Mouse (Mus musculus): Measurements from ENCODE around the gene Fryl. TPM values are rescaled to one million over a fixed set of nuclear protein-coding genes. Genes with fewer than 3 reads are reported as not detected.

Gene Fryl
- polyA plus RNA-seq, 1 experiment from 2014 or later = 48.3 TPM

DNA sequence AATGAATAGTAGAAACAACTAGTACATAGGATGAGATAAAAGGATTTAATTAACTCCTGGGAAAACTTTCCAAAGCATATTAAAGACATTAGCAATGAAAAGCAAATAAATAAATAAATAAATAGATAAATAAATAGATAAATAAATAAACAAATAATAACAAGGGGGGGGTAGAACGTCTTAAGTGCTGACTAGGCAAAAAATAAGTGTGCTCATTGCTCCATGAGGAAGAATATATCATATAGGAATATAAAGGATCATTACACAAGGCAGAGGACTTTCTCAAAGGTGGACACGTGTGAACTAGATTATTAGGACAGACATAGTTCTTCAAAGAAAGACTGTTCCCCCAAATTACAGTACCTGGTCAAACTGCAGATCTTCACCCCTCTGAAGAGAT, 120.5 kb downstream of the Fryl start:
- H3K27ac ChIP-seq (replicated peaks) = no peak overlapping the region
- H3K36me3 ChIP-seq = 0 out of 2 replicates have a peak, but pooled peaks cover 2% of the 10 kb centered on the region
- 86% methylated on average over 2 of the region's 2 CpGs for WGBS
- H3K9me3 ChIP-seq = no peaks in the 10 kb centered on the region
- no peaks in the 10 kb centered on the region for H3K27me3 ChIP-seq
- no peak overlapping the region for H3K4me3 ChIP-seq
- H3K4me1 ChIP-seq = 0 out of 2 replicates have a peak, but pooled peaks cover 1% of the 10 kb centered on the region
- ATAC-seq (replicated peaks) = no peak
- no peak overlapping the region for H3K9ac ChIP-seq (replicated peaks)
- no peak overlapping the region for H3K4me2 ChIP-seq (replicated peaks)

DNA sequence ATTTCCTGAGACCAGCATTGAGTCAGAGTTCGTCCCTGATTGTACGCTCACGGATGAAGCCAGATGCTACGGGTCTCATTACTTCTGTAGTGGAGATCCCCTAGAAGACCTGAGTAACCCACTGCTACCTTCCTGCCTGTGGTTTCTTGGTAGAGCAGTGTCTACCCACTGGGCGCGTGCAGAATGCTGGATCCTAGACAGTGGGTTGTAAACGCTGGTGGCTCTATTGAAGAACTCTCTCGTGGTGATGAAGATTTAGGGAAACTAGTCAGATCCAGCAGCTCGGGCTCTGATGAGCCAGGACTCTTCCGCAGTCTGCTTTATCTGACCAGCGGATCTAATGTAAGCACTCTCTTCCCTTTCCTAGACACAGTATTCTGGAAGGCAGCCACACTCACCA, 121.3 kb downstream of the Fryl start:
- H3K9me3 ChIP-seq = no peaks in the 10 kb centered on the region
- H3K4me1 ChIP-seq = peaks cover 4% of the 10 kb centered on the region
- no peak for ATAC-seq (replicated peaks)
- H3K27me3 ChIP-seq = no peaks in the 10 kb centered on the region
- H3K27ac ChIP-seq (replicated peaks) = no peak overlapping the region
- H3K9ac ChIP-seq (replicated peaks) = no peak overlapping the region
- no peak overlapping the region for H3K4me3 ChIP-seq
- 0 out of 2 replicates have a peak, but pooled peaks cover 2% of the 10 kb centered on the region for H3K36me3 ChIP-seq
- 93% methylated on average over 11 of the region's 11 CpGs for WGBS
- no peak overlapping the region for H3K4me2 ChIP-seq (replicated peaks)

DNA sequence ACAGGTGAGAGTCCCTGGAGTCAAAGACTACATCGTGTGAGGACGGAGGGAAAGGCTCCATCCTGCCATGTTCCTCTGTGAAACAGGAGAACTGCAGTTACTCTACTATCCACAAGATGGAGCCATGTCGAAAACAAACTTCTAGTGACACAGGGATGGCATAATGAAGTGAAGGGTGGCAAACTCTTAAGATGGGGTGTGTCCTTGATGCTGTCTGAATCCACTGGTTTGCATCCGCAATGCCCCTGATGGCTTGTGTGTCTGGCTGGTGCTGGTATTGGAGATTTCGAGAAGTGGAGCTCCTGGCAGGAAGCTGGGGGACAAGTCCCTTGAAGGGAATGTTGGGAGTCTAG, 122.6 kb downstream of the Fryl start:
- Histone ChIP-seq H3K9me3 (no peaks in the 10 kb centered on the region), H3K4me3 (no peak overlapping the region), H3K27ac (replicated peaks) (no peak overlapping the region), H3K27me3 (no peaks in the 10 kb centered on the region), H3K9ac (replicated peaks) (no peak overlapping the region), H3K4me2 (replicated peaks) (no peak overlapping the region), H3K4me1 (peaks cover 10% of the 10 kb centered on the region), H3K36me3 (0 out of 2 replicates have a peak, but pooled peaks cover 2% of the 10 kb centered on the region)
- peak; percentile 55 for ATAC-seq (replicated peaks)
- 49% methylated on average over 5 of the region's 5 CpGs for WGBS

DNA sequence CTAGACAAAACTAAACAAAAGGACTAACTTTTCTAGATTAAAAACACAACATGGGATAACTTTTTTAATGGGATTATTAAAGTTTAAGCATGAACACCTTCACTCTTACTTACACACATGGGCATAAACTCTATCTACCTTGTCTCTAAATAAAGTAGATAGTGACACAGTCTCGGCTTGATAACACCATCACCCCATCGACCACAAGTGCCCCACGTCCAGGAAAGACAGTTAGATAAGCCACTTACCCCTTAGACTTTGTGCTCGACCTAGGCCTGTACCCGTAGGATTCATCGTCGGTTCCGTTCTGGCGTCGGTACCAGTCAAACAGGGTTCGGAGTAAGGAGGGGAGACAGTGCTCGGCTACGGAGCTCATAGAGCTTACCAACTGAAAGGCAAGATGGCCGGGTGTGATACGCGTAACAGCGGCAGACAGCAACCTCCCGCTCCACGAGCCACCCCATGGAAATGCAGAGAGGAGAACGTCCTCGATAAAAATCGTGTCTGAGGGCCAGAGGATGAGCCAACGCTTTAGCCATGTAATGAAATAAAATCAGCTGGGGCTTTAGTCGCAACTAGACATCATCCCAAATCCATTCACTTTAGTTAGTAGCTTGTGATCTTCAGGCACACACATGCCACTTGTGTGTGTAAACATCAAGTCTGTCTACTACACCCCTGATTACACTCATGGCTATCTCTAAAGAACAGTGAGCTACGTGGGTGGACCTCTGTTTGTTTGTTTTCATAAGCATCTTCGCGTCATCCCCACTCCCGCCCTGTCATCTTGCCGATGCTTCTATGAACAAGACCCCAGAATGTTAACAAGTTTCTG, 123.2 kb downstream of the Fryl start:
- no peaks in the 10 kb centered on the region for H3K9me3 ChIP-seq
- H3K4me2 ChIP-seq (replicated peaks) = no peak overlapping the region
- peak; percentile 7; the same call in 1 of the 2 replicates for ATAC-seq (replicated peaks)
- H3K4me3 ChIP-seq = no peak overlapping the region
- H3K4me1 ChIP-seq = peaks cover 10% of the 10 kb centered on the region
- no peaks in the 10 kb centered on the region for H3K27me3 ChIP-seq
- WGBS = 92% methylated on average over 29 of the region's 29 CpGs
- no peak overlapping the region for H3K27ac ChIP-seq (replicated peaks)
- 0 out of 2 replicates have a peak, but pooled peaks cover 2% of the 10 kb centered on the region for H3K36me3 ChIP-seq
- no peak overlapping the region for H3K9ac ChIP-seq (replicated peaks)

DNA sequence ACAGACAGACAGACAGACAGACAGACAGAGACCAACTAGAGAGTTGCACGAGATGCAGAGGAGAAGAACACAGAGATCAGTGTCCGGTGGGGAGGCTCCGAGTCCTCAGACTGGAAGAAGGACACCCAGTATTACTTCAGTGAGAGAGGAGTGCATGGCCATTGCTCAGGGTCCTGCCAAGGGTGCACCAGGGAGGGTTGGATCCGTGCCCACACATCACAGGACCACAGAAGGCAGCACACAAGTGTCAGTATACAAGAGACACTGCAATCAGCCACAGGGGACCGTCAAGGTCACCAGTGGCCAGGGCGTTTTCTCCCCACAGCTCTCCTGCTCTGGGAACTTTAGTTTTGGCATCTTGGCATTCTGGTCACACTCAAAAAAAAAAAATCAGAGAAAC, 125.4 kb downstream of the Fryl start:
- Histone ChIP-seq H3K9me3 (no peaks in the 10 kb centered on the region), H3K4me3 (no peak overlapping the region), H3K4me1 (peaks cover 10% of the 10 kb centered on the region), H3K27ac (replicated peaks) (no peak overlapping the region), H3K27me3 (no peaks in the 10 kb centered on the region), H3K9ac (replicated peaks) (no peak overlapping the region), H3K4me2 (replicated peaks) (no peak overlapping the region), H3K36me3 (peaks cover 2% of the 10 kb centered on the region; the same call in 1 of the 2 replicates)
- ATAC-seq (replicated peaks) = no peak
- WGBS = 83% methylated on average over 6 of the region's 6 CpGs

DNA sequence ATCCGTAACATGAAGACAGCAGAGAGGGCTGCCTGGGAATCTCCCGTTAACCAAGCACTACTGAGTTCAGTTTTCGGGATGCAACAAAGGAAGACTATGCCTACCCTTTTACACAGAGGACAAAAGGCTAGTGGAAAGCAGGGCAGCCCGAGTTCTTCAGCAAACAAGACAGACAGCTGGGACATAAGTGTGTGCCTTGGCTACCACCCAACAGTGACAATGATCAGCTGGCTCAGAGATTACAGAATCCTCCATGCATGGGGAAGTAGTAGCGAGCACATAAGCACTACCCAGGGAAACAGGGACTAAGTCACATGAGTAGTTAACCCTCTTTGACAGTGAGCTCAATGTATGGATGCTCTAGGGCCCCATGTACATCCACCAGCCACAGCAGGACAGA, 126.5 kb downstream of the Fryl start:
- H3K27me3 ChIP-seq = no peaks in the 10 kb centered on the region
- WGBS = 12% methylated on average over 5 of the region's 5 CpGs
- no peaks in the 10 kb centered on the region for H3K9me3 ChIP-seq
- H3K36me3 ChIP-seq = peaks cover 5% of the 10 kb centered on the region; the same call in 1 of the 2 replicates
- H3K9ac ChIP-seq (replicated peaks) = no peak overlapping the region
- H3K4me3 ChIP-seq = no peak overlapping the region
- H3K4me2 ChIP-seq (replicated peaks) = no peak overlapping the region
- peaks cover 10% of the 10 kb centered on the region for H3K4me1 ChIP-seq
- peak overlapping the region; percentile 61 for H3K27ac ChIP-seq (replicated peaks)
- ATAC-seq (replicated peaks) = peak; percentile 74

DNA sequence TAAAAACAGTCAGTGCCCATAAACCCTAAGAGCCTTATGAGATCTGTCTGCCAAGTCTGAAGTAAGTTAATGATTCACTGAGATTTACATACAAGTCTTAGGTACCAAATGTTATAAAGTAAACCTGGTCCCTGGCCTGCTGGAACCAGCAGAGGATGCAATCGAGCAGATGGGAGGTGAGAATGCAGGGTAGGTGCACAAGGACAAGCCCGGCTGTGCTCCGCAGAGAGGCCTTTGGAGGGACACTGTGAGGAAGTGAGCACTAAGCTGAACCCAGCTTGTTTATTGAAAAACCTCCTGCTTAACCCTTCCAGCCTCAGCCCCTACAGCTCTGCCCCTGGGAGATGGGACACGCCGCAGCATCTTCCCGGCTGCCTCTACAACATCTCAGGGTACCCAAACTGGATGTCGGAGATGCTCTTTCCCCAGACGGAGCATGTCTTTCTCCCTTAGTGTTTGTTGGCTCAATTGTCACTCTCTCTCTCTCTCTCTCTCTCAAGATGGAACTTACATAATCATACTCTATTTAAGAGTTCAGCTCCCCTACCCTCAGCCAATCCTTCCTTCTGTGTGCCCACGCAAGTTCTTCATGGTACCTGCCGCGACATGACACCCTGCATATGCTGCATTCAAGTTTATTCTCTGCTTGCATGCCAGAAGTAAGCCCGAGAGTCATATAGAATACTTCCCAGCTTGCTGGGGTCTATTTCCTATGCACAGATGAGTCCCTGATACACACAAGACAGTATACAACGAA, 136.3 kb downstream of the Fryl start:
- WGBS = 91% methylated on average over 13 of the region's 13 CpGs
- Histone ChIP-seq H3K9ac (replicated peaks) (no peak overlapping the region), H3K4me2 (replicated peaks) (no peak overlapping the region), H3K9me3 (no peaks in the 10 kb centered on the region), H3K36me3 (peaks cover 22% of the 10 kb centered on the region; the same call in 1 of the 2 replicates), H3K4me3 (no peak overlapping the region), H3K27ac (replicated peaks) (no peak overlapping the region), H3K27me3 (no peaks in the 10 kb centered on the region), H3K4me1 (no peaks in the 10 kb centered on the region)
- ATAC-seq (replicated peaks) = no peak

DNA sequence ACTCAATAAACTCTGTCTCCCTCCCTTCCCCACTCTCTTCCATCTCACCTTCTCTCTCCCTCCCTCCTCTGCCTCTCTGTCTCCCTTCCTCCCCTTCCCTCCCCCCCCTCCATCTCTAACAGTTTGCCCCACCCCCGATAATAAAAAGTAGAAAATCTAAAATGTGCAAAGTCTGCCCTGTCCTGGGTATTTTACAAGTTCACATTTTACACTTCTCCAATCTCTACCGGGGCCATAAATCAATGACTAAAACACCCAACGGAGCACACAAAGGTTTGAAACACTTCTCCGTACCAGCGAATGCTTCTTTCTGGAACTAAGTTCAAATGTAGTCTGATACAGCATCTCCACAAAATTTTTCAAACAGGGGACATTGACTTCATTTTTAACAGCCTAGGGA, 136.9 kb downstream of the Fryl start:
- H3K9ac ChIP-seq (replicated peaks) = no peak overlapping the region
- no peak overlapping the region for H3K4me3 ChIP-seq
- ATAC-seq (replicated peaks) = no peak

DNA sequence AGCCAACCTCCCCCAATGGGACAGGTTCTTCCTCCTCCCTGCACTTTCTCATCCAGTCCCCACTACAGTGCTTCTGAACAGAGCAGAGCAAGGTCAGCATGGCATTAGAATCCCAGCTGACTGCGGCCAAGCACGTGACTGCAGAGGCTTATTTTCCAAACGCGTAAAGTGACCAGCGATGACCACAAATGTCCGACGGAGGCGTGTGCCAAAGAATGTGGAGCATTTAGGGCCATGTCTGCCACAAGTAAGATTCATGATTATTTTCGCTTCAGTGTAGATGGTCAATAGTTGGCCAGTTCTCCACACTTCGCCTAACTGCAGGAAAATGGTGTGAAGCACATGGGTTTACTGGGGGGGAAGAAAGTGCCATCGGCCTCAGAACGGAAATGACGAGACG, 137.6 kb downstream of the Fryl start:
- no peaks in the 10 kb centered on the region for H3K9me3 ChIP-seq
- WGBS = 92% methylated on average over 14 of the region's 14 CpGs
- H3K4me3 ChIP-seq = no peak overlapping the region
- H3K27me3 ChIP-seq = no peaks in the 10 kb centered on the region
- H3K4me2 ChIP-seq (replicated peaks) = no peak overlapping the region
- no peak overlapping the region for H3K27ac ChIP-seq (replicated peaks)
- peaks cover 21% of the 10 kb centered on the region; the same call in 1 of the 2 replicates for H3K36me3 ChIP-seq
- no peak overlapping the region for H3K9ac ChIP-seq (replicated peaks)
- no peaks in the 10 kb centered on the region for H3K4me1 ChIP-seq
- no peak for ATAC-seq (replicated peaks)

More for the DNA sequence above, 136.9 kb downstream of the Fryl start:
- no peaks in the 10 kb centered on the region for H3K27me3 ChIP-seq
- no peak overlapping the region for H3K4me2 ChIP-seq (replicated peaks)
- peaks cover 21% of the 10 kb centered on the region; the same call in 1 of the 2 replicates for H3K36me3 ChIP-seq
- no peak overlapping the region for H3K27ac ChIP-seq (replicated peaks)
- WGBS = 95% methylated on average over 5 of the region's 5 CpGs
- no peaks in the 10 kb centered on the region for H3K4me1 ChIP-seq
- H3K9me3 ChIP-seq = no peaks in the 10 kb centered on the region

DNA sequence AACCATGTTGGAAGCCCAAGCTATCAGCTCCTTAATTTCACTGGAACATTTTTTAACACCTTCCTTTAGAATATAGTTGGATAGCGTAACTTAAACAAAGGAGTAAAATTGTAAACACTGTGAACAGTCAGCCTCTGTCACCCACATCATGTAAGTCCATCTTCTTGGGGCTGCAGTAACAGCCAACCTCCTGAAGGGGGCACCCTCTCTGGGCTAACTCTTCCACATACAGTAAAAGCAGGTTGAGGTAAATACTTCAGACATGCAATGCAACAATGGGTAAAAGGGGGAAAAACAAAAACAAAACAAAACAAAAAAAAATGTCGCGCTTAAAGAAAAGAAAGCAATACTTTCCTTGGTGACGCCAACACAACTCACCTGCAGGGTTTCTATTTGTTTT, 141.5 kb downstream of the Fryl start:
- H3K27ac ChIP-seq (replicated peaks) = no peak overlapping the region
- H3K36me3 ChIP-seq = peaks cover 19% of the 10 kb centered on the region
- no peak for ATAC-seq (replicated peaks)
- no peak overlapping the region for H3K4me3 ChIP-seq
- no peak overlapping the region for H3K4me2 ChIP-seq (replicated peaks)
- no peak overlapping the region for H3K9ac ChIP-seq (replicated peaks)
- H3K27me3 ChIP-seq = no peaks in the 10 kb centered on the region
- H3K4me1 ChIP-seq = no peaks in the 10 kb centered on the region
- H3K9me3 ChIP-seq = no peaks in the 10 kb centered on the region
- WGBS = 94% methylated on average over 4 of the region's 4 CpGs

DNA sequence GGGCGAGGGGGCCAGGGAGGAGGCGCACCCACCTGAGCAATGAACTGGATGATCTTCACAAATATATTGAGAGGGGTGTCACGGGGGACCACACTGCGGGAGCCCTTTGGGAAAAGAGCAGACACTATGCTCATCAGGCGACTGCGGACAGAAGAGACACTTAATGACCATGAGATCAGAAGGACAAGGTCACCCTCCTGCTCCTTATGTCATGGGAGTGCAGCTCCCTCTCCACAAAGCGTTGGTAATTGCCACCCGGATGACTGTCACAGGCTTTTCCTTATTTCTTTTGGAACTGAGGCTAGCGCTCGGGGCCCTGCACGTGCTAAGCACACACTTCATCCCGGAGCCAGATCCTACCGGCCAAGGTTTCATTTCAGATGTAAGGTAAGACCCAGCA, 144.1 kb downstream of the Fryl start:
- Histone ChIP-seq H3K4me3 (no peak overlapping the region), H3K27ac (replicated peaks) (no peak overlapping the region), H3K9ac (replicated peaks) (no peak overlapping the region), H3K4me1 (no peaks in the 10 kb centered on the region), H3K27me3 (no peaks in the 10 kb centered on the region), H3K9me3 (no peaks in the 10 kb centered on the region), H3K36me3 (peaks cover 32% of the 10 kb centered on the region), H3K4me2 (replicated peaks) (no peak overlapping the region)
- ATAC-seq (replicated peaks) = no peak
- WGBS = 85% methylated on average over 13 of the region's 13 CpGs

DNA sequence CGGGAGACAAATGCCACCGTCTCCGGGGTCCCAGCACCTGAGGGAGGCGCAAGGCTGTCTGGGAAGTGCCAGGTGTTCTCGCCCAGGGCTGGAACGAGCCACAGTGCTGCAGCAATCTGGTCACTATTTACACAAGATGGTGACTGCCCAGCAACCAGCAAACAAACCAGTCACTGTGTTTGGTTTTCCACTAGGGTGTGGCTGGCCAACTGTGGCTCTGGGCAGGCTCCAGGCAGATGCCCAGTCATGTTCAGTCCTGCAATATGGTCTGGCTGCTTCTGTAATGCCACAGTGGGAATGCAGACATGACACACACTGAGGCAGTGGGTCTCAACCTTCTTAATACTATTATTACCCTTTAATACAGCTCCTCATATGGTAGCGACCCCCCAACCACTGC, 152.8 kb downstream of the Fryl start:
- no peaks in the 10 kb centered on the region for H3K9me3 ChIP-seq
- H3K9ac ChIP-seq (replicated peaks) = no peak overlapping the region
- H3K4me1 ChIP-seq = no peaks in the 10 kb centered on the region
- no peak for ATAC-seq (replicated peaks)
- no peak overlapping the region for H3K27ac ChIP-seq (replicated peaks)
- H3K36me3 ChIP-seq = peaks cover 63% of the 10 kb centered on the region
- H3K27me3 ChIP-seq = no peaks in the 10 kb centered on the region
- H3K4me2 ChIP-seq (replicated peaks) = no peak overlapping the region
- WGBS = 90% methylated on average over 7 of the region's 7 CpGs
- H3K4me3 ChIP-seq = no peak overlapping the region

Measured in forebrain, embryonic 15.5 days (tissue).